Mouse (Mus musculus): ENCODE results near the gene Tgds. TPM values are rescaled to one million over a fixed set of nuclear protein-coding genes. Genes with fewer than 3 reads are reported as not detected.
"Not testable (repeated sequence)": the region's sequence is repeated elsewhere in the genome, so short reads cannot be mapped to it uniquely, and the experiment has no call there.

Tgds gene
- polyA plus RNA-seq, 1 experiment from 2014 or later: 16.0 TPM

DNA sequence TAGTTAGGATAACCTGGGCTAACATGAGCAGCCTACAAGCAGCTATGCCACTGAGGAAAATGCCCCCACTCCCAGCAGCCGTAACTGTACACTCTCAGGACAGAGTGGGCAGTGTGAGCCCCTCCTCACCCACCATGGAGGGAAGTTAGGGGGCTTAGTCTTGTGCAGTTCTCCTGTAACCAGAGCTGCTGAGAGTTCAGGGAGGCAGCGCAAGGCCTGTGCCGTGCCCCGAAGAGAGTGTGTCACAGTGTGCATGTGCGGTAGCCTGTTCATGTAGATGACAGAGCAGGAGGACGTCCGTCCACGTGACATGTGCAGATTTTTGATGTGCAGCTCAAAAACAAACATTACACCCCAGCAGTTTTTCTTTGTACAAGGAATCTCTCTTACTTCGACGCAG lies 24.2 kb upstream of the Tgds start:
- DNase-seq (no peak), ATAC-seq (no peak)
- WGBS (ENCODE audit: insufficient replicate concordance): 80% methylated on average over 10 of the region's 10 CpGs
- H3K4me2 ChIP-seq (ENCODE audit: low read depth, low read length): no peak overlapping the region
- no peak overlapping the region for H3K4me3 ChIP-seq (ENCODE audit: low read depth, low read length)
- H3K4me1 ChIP-seq (ENCODE audit: insufficient read depth): no peaks in the 10 kb centered on the region
- no peaks in the 10 kb centered on the region for H3K27me3 ChIP-seq (ENCODE audit: insufficient read depth, low read length)
- H3K36me3 ChIP-seq (replicated peaks; ENCODE audit: insufficient read depth, low read length): peaks cover 33% of the 10 kb centered on the region
- H3K9ac ChIP-seq (replicated peaks): no peak overlapping the region
- H3K9me3 ChIP-seq (ENCODE audit: low read length): no peaks in the 10 kb centered on the region
- H3K27ac ChIP-seq (ENCODE audit: low read depth): no peak overlapping the region
- no peak for TF ChIP-seq EP300 (IDR thresholded peaks at IDR 0.05; ENCODE audit: low read depth)
- no peak for TF ChIP-seq CTCF (IDR thresholded peaks at IDR 0.05; ENCODE audit: low read depth)

DNA sequence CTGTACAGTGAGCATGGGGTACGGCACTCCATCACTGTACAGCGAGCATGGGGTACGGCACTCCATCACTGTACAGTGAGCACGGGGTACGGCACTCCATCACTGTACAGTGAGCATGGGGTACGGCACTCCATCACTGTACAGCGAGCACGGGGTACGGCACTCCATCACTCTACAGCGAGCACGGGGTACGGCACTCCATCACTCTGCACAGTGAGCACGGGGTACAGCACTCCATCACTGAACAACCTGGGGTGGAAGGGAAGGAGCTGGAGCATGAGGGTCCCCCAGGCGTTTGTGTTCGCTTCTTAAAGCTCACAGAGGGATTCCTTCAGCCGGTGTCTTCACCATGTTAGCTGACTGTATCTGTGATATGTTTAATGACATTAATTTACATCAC lies 23.5 kb upstream of the Tgds start:
- 91% methylated on average over 16 of the region's 16 CpGs for WGBS (ENCODE audit: insufficient replicate concordance)
- H3K4me3 ChIP-seq (ENCODE audit: low read depth, low read length): not testable (repeated sequence)

DNA sequence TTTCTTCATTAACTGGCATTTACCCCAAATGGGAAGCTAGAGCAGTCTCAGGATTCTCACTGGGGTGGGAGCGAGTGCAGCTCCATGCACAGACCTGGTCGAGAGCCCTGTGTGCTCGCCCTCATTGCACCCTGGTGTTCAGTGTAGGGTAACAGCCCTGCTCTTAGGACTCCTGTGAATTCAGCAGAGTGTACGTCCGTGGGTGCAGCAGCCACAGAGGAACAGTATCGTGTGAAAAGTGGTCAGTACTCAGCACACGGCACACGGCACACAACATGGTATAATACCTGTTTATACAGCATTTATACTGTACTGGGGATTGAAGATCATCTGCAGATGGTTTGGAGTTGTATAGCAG lies 19.7 kb upstream of the Tgds start:
- H3K9ac ChIP-seq (replicated peaks): no peak overlapping the region
- no peaks in the 10 kb centered on the region for H3K9me3 ChIP-seq (ENCODE audit: low read length)
- H3K27me3 ChIP-seq (ENCODE audit: insufficient read depth, low read length): no peaks in the 10 kb centered on the region
- WGBS (ENCODE audit: insufficient replicate concordance): 86% methylated on average over 8 of the region's 8 CpGs
- peaks cover 14% of the 10 kb centered on the region for H3K36me3 ChIP-seq (replicated peaks; ENCODE audit: insufficient read depth, low read length)
- TF ChIP-seq EP300 (IDR thresholded peaks at IDR 0.05; ENCODE audit: low read depth) (no peak), CTCF (IDR thresholded peaks at IDR 0.05; ENCODE audit: low read depth) (no peak)
- H3K4me2 ChIP-seq (ENCODE audit: low read depth, low read length): no peak overlapping the region
- no peak overlapping the region for H3K27ac ChIP-seq (ENCODE audit: low read depth)
- 0 out of 2 replicates have a peak, but pooled peaks cover 3% of the 10 kb centered on the region for H3K4me1 ChIP-seq (ENCODE audit: insufficient read depth)
- H3K4me3 ChIP-seq (ENCODE audit: low read depth, low read length): no peak overlapping the region
- ATAC-seq: no peak
- no peak for DNase-seq

More for the DNA sequence above, 23.5 kb upstream of the Tgds start:
- not testable (repeated sequence) for H3K27ac ChIP-seq (ENCODE audit: low read depth); H3K9ac ChIP-seq (replicated peaks); H3K4me2 ChIP-seq (ENCODE audit: low read depth, low read length); H3K27me3 ChIP-seq (ENCODE audit: insufficient read depth, low read length); H3K4me1 ChIP-seq (ENCODE audit: insufficient read depth); DNase-seq; H3K9me3 ChIP-seq (ENCODE audit: low read length); ATAC-seq
- peaks cover 29% of the 10 kb centered on the region for H3K36me3 ChIP-seq (replicated peaks; ENCODE audit: insufficient read depth, low read length)

DNA sequence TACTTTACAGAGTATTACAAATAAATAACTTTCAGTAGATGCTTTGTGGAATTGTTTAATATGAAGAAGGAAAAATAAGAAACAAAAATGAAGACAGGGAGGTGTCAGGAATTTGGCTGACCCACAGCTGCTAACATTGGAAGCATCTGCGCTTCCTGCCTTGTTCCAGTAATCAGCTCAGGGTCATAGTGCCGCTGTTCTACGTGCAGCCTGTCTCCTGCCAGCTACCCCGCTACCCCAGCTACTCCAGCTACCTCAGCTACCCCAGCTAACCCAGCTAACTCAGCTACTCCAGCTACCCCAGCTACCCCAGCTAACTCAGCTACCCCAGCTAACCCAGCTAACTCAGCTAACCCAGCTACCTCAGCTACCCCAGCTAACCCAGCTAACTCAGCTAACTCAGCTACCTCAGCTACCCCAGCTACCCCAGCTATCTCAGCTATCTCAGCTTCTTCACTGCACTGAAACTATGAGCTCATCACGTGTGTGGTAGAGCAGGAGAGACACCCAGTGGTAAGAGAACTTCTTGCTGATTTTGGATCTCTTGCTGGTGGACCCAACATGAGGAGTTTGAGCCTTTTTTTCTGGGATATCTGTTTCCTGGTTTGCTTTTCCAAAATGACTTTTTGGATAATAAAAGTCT lies 19.2 kb upstream of the Tgds start:
- Histone ChIP-seq H3K4me2 (ENCODE audit: low read depth, low read length) (no peak overlapping the region), H3K4me3 (ENCODE audit: low read depth, low read length) (no peak overlapping the region), H3K4me1 (ENCODE audit: insufficient read depth) (0 out of 2 replicates have a peak, but pooled peaks cover 3% of the 10 kb centered on the region), H3K27ac (ENCODE audit: low read depth) (no peak overlapping the region), H3K9me3 (ENCODE audit: low read length) (no peaks in the 10 kb centered on the region), H3K9ac (replicated peaks) (no peak overlapping the region), H3K36me3 (replicated peaks; ENCODE audit: insufficient read depth, low read length) (peaks cover 14% of the 10 kb centered on the region), H3K27me3 (ENCODE audit: insufficient read depth, low read length) (no peaks in the 10 kb centered on the region)
- 70% methylated on average over 5 of the region's 5 CpGs for WGBS (ENCODE audit: insufficient replicate concordance)
- ATAC-seq: no peak
- TF ChIP-seq EP300 (IDR thresholded peaks at IDR 0.05; ENCODE audit: low read depth) (no peak), CTCF (IDR thresholded peaks at IDR 0.05; ENCODE audit: low read depth) (peak; percentile 62)
- DNase-seq: no peak

DNA sequence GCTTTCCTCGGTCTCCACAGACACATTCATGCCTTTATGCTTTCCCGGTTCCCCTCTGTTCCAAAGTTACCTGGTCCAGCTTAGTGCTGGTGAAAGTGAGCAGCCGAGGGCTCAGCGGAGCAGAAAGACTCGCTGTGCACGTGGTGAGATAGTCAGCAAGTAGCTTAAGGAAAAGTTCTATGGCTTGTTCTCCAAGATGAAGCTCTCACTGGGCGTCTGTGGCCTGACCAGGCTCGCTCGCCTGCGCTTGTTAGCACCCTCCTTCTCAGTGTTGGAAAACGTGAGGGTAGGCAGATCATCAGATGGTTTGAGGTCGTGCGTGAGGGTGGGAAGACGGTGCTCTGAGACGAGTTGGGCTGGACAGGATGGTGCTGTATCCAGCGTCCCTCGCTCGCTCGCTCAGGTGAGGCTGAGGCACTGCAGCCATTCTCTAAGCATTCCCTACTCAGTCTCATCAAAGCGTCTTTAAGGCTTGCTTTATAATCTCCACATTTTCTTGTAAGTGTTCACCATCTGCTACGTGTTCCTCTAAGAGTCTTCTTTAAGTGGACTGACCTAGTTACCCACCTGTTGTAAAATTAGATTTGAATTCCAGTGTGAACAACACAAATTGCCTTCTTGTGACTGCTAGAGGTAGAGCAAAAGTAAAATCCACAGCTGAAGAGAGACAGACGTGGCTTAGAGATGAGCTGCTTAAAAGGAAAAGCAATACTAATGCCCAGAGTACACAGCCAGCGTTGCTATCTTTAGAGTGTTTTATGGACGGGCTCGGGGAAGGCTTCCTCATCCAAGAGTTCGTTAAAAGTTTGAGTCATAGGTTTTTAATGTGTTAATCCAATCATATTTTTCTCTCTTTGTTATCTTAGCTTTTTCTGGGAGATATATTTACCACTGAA lies 18.3 kb upstream of the Tgds start:
- WGBS (ENCODE audit: insufficient replicate concordance): 83% methylated on average over 26 of the region's 26 CpGs
- peaks cover 14% of the 10 kb centered on the region for H3K36me3 ChIP-seq (replicated peaks; ENCODE audit: insufficient read depth, low read length)
- H3K9me3 ChIP-seq (ENCODE audit: low read length): no peaks in the 10 kb centered on the region
- no peak overlapping the region for H3K27ac ChIP-seq (ENCODE audit: low read depth)
- no peak overlapping the region for H3K4me2 ChIP-seq (ENCODE audit: low read depth, low read length)
- no peak overlapping the region for H3K4me3 ChIP-seq (ENCODE audit: low read depth, low read length)
- ATAC-seq: no peak
- H3K27me3 ChIP-seq (ENCODE audit: insufficient read depth, low read length): no peaks in the 10 kb centered on the region
- no peak for DNase-seq
- TF ChIP-seq EP300 (IDR thresholded peaks at IDR 0.05; ENCODE audit: low read depth) (no peak), CTCF (IDR thresholded peaks at IDR 0.05; ENCODE audit: low read depth) (no peak)
- H3K4me1 ChIP-seq (ENCODE audit: insufficient read depth): 0 out of 2 replicates have a peak, but pooled peaks cover 3% of the 10 kb centered on the region
- H3K9ac ChIP-seq (replicated peaks): no peak overlapping the region

DNA sequence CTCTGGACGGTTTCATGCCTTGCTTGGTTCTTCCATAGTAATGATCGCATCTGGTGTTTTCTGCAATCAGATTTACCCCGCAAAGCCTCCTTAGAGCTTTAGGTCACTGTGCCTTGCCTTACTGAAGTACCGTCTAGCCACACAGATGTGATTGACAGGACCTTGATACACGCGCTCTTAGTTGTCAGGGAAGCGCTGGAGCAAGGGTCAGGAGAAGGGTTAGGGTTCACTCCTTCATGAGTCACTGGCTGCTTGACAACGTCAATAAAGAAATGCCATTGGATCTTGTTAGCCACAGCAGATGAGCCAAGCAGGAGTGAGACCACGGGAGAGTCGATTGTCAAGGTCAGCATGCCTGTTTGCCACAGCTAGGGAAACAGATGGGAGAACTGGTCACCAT lies 16.0 kb upstream of the Tgds start:
- H3K36me3 ChIP-seq (replicated peaks; ENCODE audit: insufficient read depth, low read length): peaks cover 2% of the 10 kb centered on the region; the same call in 1 of the 2 replicates
- WGBS (ENCODE audit: insufficient replicate concordance): 63% methylated on average over 10 of the region's 10 CpGs
- TF ChIP-seq EP300 (IDR thresholded peaks at IDR 0.05; ENCODE audit: low read depth): no peak
- no peak for TF ChIP-seq CTCF (IDR thresholded peaks at IDR 0.05; ENCODE audit: low read depth)
- H3K4me2 ChIP-seq (ENCODE audit: low read depth, low read length): no peak overlapping the region
- H3K27ac ChIP-seq (ENCODE audit: low read depth): no peak overlapping the region
- no peak overlapping the region for H3K4me3 ChIP-seq (ENCODE audit: low read depth, low read length)
- no peak for DNase-seq
- no peak overlapping the region for H3K9ac ChIP-seq (replicated peaks)
- H3K4me1 ChIP-seq (ENCODE audit: insufficient read depth): 0 out of 2 replicates have a peak, but pooled peaks cover 3% of the 10 kb centered on the region
- no peaks in the 10 kb centered on the region for H3K27me3 ChIP-seq (ENCODE audit: insufficient read depth, low read length)
- ATAC-seq: no peak; the same call in 1 of the 2 replicates
- H3K9me3 ChIP-seq (ENCODE audit: low read length): no peaks in the 10 kb centered on the region

Data from liver, postnatal 0 days (tissue).